Mouse (Mus musculus) adrenal gland, postnatal 10 days (tissue): ENCODE results near the gene Lancl1. TPM values are rescaled to one million over a fixed set of nuclear protein-coding genes. Genes with fewer than 3 reads are reported as not detected.

ENCODE experiments used
- DNase-seq: peaks from one replicate; pipeline ENCODE4 v3.0.0; 2021; ENCODE audit warnings: mixed read lengths
- long read RNA-seq, 2 experiments: library from polyadenylated mRNA; stranded (forward); transcript quantifications; one replicate each; pipeline ENCODE4 v2.0.0; 2021
- total RNA-seq, 2 experiments: library from RNA; stranded (reverse); gene quantifications; 2 replicates each; pipeline ENCODE4 v1.2.3; 2021

Lancl1 gene
- total RNA-seq: 10 to 100 TPM; 48.0 to 49.9 TPM
- long read RNA-seq, experiment 1, full-length matches to known transcripts: 29 of 57 reads
- long read RNA-seq, experiment 1, partial matches to known transcripts: 11 of 57 reads
- long read RNA-seq, experiment 1, other reads (novel, unspliced or antisense): 17 of 57 reads
- long read RNA-seq, experiment 2, full-length matches to known transcripts: 8 of 18 reads
- long read RNA-seq, experiment 2, partial matches to known transcripts: 2 of 18 reads
- long read RNA-seq, experiment 2, other reads (novel, unspliced or antisense): 8 of 18 reads

GRCm38 (mm10) chr1:67038246-67038987 lies at the start of gene Lancl1:
TSS of gene Lancl1 (minus strand) at chr1:67038872.
- DNase-seq: peak; percentile 91

- DNase-seq: no peak
These were observed 40.5 kb upstream of the Lancl1 start for GRCm38 (mm10) chr1:67079146-67079545.

- DNase-seq: no peak
These were observed 40.0 kb upstream of the Lancl1 start for GRCm38 (mm10) chr1:67078666-67079065.

- DNase-seq: no peak
These were observed 39.1 kb upstream of the Lancl1 start for GRCm38 (mm10) chr1:67077739-67078138.

- DNase-seq: no peak
These were observed 28.9 kb upstream of the Lancl1 start for GRCm38 (mm10) chr1:67067561-67067960.

- DNase-seq: no peak
These were observed 26.9 kb upstream of the Lancl1 start for GRCm38 (mm10) chr1:67065347-67066270.

GRCm38 (mm10) chr1:67061456-67062085 lies 22.9 kb upstream of the Lancl1 start:
- peak; percentile 79 for DNase-seq

- no peak for DNase-seq
These were observed 17.1 kb upstream of the Lancl1 start for GRCm38 (mm10) chr1:67055816-67056215.

GRCm38 (mm10) chr1:67052721-67053120 lies 14.0 kb upstream of the Lancl1 start:
- DNase-seq: no peak

- DNase-seq: no peak
These were observed 10.9 kb upstream of the Lancl1 start for GRCm38 (mm10) chr1:67049600-67049999.

GRCm38 (mm10) chr1:67048696-67049095 lies 10.0 kb upstream of the Lancl1 start:
- DNase-seq: no peak

GRCm38 (mm10) chr1:67045100-67045499 lies 6.4 kb upstream of the Lancl1 start:
- DNase-seq: no peak

GRCm38 (mm10) chr1:67042583-67042982 lies 3.9 kb upstream of the Lancl1 start:
- no peak for DNase-seq

- no peak for DNase-seq
These were observed 411 bp upstream of the Lancl1 start for GRCm38 (mm10) chr1:67039083-67039482.

GRCm38 (mm10) chr1:67037198-67037597 lies 1.5 kb downstream of the Lancl1 start:
- no peak for DNase-seq

- no peak for DNase-seq
These were observed 5.4 kb downstream of the Lancl1 start for GRCm38 (mm10) chr1:67033278-67033677.

GRCm38 (mm10) chr1:67026927-67027511 lies 11.7 kb downstream of the Lancl1 start:
- no peak for DNase-seq

GRCm38 (mm10) chr1:67026142-67026541 lies 12.5 kb downstream of the Lancl1 start:
- no peak for DNase-seq

- DNase-seq: no peak
These were observed 15.9 kb downstream of the Lancl1 start for GRCm38 (mm10) chr1:67022767-67023166.

GRCm38 (mm10) chr1:67022051-67022450 lies 16.6 kb downstream of the Lancl1 start:
- DNase-seq: no peak

GRCm38 (mm10) chr1:67020637-67021161 lies 18.0 kb downstream of the Lancl1 start:
- DNase-seq: no peak
